Mouse (Mus musculus): ENCODE results near the gene Mettl23.
"Not testable (repeated sequence)": the region's sequence is repeated elsewhere in the genome, so short reads cannot be mapped to it uniquely, and the experiment has no call there.

Gene Mettl23

DNA sequence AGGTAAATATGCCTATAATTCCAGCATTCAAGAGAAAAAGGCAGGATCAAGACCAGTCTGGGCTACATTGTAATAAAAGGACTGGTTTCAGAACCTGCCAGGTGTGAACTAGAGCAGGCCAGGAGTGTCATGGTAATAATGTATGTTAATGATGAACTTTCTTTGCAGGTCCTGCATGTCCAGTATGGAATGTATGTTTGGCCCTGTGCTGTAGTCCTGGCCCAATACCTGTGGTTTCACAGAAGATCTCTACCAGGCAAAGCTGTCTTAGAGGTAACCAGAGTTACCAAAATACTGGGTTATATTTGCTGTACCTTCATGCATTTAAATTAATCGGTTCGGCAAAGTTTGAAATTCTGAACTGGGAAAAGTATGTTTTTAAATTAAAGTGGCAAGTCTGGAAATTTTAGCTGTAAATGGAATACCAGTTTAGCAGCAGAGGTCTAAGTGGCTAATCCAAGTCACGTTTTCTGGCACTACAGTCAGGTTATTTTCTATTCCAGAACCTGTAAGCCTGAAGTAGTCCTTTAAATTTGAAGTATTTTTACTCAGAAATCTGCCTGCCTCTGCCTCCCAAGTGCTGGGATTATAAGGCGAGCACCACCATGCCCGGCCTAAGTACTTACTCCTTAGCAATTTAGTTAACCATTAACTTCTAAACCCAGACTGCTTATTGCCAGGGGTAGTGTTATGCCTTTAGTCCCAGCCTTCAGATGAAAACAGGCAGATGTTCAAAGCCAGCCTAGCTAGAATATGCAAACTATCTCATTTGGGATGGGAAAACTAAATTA lies 5.2 kb downstream of the Mettl23 start:
- no peak for DNase-seq

DNA sequence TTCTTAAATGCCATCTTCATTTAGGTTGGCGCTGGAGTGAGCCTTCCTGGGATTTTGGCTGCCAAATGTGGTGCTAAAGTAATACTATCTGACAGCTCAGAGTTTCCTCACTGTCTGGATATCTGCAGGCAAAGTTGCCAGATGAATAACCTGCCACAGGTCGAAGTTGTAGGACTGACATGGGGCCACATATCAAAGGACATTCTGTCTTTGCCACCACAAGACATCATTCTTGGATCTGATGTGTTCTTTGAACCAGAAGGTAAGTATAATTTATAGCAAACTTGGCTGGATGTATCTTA lies 5.8 kb downstream of the Mettl23 start:
- DNase-seq, result not testable (repeated sequence)

DNA sequence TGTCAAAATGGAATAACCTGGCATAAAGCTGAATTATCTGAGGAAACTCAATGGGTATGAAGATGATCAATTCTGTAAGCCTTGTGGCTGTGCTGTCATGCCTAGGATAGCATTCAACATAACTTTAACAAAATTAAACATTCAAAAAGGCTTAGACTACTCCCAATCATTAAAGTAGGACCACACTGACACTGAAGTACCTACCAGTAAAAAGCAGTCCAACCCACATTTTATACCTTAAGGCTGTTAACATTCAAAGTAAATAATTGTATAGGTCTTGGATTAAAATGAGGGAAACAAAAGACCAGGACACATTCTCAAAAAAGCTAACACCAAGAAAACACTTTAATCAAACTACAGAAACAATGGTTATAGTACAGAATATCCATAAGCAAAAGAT lies 6.5 kb downstream of the Mettl23 start:
- no peak for DNase-seq

DNA sequence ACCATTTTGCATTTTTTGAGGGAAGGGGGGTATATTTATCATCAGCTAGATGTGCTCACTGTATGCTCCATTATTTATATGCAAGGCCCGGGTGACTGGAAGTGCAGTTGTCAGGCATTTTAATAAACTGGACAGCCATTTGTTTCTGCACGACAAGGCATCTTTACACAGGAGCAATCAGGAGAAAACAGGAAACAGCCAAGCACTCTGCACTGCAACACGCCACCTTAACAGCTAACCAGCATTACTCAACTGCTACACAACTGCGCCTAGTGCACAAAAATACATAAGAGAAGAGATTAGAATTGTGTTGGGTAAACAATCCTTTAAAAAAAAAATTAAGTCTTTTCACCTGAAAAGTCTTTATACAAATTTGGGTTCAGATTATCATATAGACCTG lies 7.0 kb downstream of the Mettl23 start:
- DNase-seq, result no peak

DNA sequence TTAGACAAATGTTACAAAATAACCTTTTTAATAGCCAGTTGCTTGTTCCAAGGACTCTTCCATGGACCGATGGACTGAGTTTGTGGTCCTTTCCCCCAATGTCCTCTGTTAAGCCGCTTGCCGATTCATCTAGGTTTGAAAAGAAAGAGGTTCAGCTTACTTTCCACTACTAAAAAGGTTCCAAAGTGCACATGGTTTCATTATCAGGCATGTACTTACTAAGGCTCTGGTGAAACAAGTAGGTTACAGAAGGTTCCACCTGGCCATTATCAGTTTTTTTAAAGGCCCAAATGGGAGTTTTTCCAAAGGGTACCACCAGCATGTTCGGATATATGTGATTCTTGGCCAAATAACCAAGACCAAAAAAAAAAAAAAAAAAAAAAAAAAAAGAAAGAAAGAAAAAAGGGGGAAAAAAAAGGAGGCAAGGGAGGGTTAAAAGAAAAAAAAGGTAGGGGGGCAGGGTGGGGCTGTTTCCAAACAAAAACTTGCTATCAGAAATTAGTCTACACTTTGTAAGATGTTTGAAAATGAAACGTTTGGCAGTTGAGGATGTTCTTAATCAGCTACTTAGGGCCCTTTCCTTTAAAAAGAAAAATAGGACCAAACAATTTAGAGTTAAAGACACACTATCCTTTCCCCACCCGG lies 7.9 kb downstream of the Mettl23 start:
- no peak for DNase-seq

DNA sequence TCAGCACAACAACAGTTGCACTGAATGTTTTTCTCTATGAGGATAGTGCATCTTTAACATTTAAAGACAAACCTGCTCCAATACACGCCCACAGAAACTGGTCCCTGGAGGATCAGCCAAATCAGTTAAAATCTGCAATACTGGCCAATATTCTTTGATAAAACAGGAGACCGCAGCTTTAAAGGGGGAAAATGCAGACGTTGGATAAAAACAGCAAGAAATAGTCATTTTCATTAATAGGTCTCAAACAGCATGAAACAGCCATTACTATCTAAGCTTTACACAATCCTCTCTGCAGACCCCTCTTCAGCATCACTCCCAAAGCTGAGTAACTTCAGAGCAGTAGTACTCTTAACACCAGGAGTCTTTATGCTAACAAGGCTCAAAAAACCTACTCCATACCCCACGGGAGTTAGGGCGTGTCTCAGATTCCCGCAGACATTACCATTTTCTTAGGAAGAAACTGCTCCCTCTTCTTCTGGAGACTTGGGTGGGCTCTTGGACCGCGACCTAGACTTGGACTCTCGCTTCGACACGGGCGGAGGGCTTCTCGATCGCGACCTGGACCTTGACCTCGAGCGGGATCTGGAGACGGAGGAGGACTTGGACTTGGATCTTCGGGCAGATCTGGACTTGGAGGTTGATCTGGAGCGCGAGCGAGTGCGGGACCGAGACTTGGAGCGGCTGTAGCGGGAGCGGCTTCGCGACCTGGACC lies 8.7 kb downstream of the Mettl23 start:
- DNase-seq, result no peak

DNA sequence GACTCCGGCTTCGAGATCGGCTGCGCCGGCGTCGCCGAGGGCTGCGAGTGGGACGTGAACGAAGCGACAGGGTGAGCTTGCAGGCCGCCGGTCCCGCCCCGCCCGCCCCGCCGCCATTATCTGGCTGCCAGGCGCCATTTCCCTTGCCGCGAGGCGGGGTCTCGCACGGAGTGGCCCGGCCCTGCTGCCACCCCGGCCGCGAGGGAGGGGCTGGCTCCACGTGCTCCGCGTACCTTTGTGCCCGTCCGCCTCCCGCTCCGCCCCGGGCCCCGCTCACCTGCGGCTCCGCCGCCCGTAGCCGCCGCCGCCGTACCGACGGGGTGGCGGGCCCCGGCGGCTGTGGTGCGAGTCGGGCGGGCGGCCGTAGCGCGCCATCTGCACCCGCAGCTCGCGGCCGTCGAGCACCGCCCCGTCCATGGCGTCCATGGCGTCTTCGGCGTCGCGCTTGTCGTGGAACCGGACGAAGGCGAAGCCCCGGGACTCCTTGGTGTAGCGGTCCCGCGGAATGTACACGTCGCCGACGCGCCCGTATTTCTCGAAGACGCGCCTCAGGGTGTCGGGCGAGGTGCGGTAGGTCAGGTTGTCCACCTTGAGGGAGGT lies 9.3 kb downstream of the Mettl23 start, which contains the start of gene Mfsd11:
Mfsd11 (plus strand) TSS at position 150 of the 600 bp plus-strand sequence.
- DNase-seq, result peak; percentile 87 to 88

DNA sequence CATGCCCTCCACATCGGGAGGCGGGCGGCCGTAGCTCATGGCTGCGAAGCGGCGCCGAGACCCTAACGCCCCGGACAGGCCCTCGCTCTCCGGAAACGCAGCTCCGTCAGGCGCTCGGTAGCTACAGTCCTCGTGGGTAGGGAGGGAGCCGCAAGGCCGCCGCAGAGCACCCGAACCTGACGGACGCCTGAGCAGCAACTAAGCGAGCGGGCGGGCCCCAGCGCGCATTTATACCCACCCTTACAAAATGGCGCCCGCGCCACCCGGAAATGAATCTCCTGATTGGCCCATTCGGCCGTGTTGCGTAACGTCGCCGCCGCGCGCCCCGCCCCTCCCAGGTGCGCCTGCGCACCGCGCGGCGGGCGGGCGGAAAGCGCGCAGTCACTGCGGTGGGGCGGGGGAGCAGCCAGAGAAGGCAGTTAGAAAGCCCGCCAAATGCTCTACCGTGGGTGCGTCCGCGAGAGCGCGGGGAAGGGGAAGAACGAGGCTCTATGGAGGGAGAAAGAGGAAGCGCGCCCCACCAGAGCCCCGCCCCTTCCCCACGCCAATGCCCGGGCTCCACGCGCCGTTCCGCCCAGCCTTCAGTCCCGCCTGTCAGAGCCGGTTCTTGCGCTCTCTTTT lies 9.9 kb downstream of the Mettl23 start, which contains the start of gene Srsf2:
Srsf2 (minus strand) TSS at position 204 of the 621 bp plus-strand sequence.
- peak; percentile 98 to 99 for DNase-seq

DNA sequence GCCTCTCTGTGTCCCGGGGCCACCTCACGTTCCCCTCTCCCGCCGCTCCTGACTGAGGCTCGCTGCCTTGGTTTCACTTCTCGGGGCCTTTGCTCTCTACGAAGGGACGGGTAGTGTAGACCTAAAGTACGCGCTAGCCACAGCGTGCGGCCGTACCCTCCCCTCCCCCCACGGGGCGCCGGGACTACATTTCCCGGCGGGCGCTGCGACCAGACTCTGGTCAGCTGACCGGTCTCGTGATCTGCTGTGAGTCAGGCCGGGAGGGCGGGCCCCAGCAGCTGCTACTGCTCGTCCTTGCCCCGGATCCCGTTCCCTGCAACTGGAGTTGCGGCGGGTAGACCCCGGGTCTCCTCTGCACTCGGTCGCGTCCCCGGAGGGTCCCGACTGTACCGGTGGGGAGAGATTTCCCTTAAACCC lies 10.4 kb downstream of the Mettl23 start:
- peak; percentile 98 to 99 for DNase-seq

DNA sequence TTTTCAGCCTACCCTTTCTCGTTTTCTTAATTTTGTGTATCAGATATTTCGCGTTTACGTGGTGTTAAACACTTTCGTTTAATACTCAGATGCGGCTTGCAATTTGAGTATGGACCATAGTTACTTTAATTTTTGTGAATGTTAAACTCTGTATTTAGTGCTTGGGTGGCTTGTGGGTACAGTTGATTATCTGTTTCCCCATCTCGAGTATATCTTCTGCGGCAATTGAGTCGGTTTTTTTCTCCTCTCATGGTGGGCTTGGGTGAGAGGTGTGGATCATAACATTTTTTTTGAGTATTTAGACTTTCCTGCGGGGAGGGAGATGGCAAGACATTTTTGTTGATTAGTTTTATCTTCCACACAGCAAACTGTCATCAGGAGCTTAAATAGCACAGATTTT lies 11.2 kb downstream of the Mettl23 start:
- DNase-seq, result no peak

DNA sequence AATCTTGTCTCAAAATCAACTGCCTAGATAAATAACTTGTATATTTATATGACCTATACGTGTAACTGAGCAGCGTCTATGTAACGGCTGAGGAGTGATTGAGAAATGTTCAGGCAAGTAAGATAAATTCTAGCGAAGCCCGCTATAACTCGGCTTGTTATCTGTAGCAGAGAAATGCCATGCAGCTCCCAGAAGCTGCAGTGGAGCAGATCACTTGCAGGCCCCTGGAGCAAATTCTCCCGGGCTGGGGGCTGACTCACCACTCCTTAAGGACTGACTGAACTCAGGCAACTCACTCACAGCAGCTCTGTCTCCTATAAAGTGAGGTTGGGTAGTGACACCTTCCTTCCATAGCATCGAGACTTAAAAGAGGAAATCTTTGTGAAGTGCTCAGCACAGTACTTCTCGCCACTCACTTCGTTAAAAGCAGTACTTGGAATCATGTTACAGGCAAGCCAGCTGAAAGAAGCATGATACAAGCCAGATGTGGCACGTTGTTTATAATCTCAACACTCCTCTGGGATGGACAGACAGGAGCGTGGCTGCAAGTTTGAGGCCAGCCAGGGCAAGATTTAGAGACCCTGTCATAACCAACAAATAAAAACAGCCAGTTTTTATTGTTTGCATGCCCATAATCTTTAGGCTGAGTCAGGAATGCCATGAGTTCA lies 14.2 kb downstream of the Mettl23 start:
- DNase-seq, result no peak

DNA sequence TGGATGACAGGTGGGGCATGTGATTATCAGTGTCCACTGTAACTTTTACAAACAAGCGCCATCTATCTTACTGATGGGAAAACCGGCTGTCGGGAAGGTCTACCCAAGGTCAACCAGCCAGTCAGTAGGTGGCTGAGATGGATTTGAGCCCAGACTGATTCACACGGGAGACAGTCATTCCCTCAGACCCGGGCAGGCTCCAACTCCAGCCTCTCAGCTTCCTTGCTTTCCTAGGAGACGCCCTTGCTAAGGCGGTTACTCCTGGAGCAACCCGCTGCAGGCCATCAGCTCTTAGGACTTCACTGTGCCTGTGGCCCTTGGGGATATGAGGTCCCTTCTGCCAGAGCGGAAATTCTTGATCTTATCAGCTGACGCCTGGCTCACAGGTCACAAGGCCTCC lies 21.4 kb downstream of the Mettl23 start:
- no peak for DNase-seq

DNA sequence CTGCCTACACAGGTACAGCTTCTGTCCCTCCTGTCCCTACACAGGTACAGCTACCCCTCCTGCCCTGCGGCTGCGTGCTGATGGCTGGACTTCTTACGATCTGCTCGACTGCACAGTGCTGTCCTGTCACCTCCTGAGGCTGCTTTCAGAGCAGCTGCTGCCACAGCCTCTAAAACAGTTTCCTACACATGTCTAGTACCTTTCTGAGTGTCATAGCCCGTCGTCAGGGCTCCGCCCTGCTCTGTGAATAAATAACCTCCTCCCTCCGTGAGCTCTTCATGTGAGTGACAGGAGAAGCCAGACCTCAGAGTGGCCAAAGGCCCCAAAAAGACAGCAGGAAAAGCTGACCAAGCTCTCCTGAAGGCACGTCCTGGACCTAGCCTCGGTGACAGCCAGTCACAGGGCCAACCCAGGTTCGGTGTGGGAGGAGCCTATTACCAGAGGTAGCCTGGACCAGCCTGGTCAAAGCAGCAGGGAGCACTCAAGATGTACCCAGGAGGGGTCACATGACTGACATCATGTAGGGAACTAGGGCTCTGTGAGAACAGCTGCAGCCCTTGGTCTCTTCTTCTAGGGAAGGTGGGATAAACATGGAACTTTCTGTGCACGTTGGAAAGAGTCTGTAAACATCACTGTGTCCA lies 23.0 kb downstream of the Mettl23 start:
- no peak for DNase-seq

DNA sequence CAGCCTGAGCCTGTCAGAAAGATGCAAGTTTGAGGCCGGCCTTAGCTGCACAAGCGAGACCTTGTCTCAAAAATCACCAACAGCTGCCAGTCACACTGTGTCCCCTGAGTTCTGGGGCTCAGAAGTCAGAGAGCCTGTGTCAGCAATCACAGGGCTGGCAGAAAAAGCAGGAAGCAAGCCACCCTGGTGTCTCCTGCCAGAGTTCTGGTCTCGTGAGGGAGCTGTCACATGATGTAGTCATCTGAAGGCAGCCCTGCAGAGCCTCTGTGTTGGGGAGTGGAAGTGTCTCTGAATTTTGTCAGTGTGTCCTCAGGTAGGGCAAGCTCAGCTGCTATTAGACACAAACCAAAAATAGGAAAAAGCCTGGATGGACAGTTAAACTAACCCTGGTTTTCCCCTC lies 25.1 kb downstream of the Mettl23 start:
- DNase-seq, result no peak

DNA sequence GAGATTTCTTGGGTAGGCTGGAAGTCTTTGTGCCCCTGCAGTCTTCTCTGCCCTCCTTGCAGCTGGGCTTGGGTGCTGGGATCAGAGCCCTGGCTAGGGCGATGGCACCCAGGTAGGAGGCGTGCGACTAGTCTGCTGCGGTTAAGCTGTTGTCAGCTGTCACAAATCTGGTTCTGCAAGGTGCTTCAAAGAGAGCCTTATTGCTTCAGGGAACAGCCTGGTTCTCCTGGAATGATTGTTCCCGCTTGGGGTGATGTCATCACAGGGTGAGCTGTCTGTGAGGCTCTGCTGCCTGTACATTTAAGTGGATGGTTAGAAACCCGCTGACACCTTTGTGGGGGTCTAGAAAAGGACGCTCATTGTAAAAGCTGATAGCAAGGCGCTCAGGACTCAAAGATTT lies 26.1 kb downstream of the Mettl23 start:
- no peak for DNase-seq

DNA sequence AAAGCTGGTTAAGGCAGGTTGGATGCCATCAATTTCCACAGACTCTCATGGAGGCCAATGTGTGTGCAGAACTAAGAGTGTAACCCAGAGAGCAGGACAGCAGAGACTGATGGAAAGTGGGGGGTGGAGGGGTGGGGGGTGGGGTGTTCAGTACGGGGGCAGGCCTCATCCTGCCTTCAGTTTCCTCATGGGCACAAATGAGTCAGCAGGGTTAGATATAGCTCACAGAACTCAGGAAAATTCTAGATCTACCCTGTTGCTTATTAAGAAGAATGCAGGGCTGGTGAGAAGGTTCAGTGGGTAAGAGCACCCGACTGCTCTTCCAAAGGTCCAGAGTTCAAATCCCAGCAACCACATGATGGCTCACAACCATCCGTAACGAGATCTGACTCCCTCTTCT lies 26.6 kb downstream of the Mettl23 start:
- no peak for DNase-seq

DNA sequence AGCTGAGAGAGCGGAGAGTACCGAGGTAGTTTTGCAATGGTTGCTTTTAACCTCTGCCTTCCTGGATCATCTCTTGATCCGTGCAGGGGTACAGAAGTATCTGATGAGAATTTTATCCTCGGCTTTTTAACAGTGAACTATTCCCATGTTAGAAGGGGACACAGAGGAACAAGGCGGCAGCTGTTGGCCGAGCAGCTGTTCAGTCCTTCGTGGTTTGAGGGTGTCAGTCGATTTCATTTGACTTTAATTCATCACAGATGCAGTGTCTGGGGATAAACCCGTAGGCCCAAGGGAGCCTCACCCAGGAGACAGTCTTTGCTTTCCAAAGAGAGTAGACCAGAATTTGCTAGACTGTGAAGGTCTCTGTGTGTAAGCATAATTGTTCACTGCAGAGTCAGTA lies 28.5 kb downstream of the Mettl23 start:
- no peak for DNase-seq

DNA sequence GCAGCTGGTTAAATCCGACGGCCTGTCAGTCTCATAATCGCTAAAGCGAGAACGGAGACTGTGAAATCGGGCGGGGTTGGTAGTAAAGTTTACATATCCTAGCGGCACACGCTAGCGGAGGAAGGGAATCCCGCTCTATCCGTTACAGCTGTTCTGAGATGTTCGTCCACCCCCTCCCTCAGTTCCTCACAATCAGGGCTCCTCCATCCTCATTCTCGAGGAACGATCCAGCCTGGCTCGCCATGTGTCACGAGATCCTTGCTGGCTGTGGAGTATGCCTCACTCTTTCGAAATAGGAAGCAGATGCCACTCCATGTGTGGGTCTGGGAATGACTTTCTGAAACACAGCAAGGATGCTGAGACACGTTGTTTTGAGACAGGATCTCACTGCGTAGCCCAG lies 30.9 kb downstream of the Mettl23 start:
- no peak for DNase-seq

DNA sequence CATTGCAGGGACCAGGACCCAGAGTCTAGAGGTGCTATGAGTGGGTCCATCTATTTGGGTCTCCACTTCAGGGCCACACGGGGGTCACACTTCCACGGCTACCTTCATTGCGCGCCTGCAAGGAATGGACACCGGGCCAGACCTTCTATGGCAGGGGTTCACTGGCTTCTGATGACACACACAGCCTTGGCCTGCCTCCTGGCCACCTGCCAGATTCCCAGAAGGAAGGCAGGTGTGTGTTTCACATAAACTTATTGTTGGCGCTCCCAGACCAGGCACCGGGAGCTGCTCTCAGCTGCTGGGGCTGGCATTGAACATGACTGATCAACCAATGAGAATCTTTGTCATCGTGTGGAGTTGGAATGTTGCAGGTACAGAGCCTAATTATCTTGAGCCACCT lies 35.4 kb downstream of the Mettl23 start:
- DNase-seq, result peak; percentile 32 to 55

DNA sequence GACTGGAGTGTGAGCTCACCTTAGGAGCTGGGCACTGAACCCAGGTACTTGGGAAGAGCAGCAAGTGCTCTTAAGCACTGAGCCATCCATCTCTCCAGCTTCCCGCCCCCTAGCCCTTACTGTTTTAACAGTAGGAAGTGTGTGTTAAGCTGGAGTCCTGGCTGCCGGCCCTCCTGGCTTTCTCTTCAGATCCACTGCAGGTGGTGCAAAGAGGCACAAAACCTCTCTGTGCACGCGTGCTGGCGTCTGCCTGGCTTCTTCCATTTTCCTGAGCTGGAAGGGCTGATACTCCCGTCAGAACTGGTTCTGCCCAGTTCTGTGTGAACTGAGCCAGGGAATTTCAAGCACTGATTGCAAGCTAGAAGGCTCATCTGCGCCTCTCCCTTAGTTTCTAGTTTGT lies 37.8 kb downstream of the Mettl23 start:
- DNase-seq, result peak; percentile 74 to 76

DNA sequence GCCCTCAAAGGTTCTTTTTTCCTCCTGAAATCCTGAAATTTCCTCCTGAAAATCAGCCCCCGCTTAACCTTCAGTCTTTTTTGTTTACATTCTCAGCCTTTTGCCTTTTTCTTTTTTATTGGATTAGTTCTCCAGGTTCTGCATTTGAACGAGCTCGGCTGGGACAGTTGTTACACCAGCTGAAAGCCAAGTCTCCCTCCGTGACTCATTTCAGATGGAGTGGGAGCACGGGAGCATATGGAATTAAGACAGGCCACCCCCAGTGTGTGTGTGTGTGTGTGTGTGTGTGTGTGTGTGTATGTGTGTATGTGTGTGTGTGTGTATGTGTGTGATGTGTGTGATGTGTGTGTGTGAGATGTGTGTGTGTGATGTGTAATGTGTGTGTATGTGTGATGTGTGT lies 38.4 kb downstream of the Mettl23 start:
- DNase-seq, result no peak

DNA sequence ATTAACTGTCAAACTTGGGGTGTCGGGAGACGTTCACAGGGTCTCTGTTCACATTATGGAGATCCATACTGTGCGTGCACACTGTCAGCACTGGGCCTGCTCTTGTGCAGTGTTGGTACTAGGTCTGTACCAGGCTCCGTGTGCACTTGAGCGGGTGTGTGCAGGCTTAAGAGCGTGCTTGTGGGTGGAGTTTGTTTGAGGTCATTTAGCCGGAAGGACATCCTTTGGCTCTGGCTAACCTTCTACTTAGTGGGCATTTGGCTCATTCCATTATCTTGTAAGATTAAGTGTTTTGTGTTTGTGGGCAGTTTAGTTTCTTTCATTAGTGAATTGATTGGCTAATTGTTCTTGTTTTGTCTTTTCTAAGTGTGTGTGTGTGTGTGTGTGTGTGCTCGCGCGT lies 39.4 kb downstream of the Mettl23 start:
- no peak for DNase-seq
